Mouse (Mus musculus): ENCODE measurements around the gene Chsy1. TPM values are rescaled to one million over a fixed set of nuclear protein-coding genes. Genes with fewer than 3 reads are reported as not detected.

The Chsy1 gene
- polyA plus RNA-seq, 1 experiment: 6.4 TPM

- Histone ChIP-seq H3K36me3 (ENCODE audit: control insufficient read depth, insufficient read depth, low read length) (no peaks in the 10 kb centered on the region), H3K4me3 (ENCODE audit: insufficient read depth, low read depth, low read length) (no peak overlapping the region), H3K4me1 (ENCODE audit: control insufficient read depth, insufficient read depth, low read length) (no peaks in the 10 kb centered on the region), H3K27me3 (replicated peaks; ENCODE audit: control insufficient read depth, insufficient read depth, low read length) (no peaks in the 10 kb centered on the region), H3K27ac (ENCODE audit: insufficient read depth, low read depth, low read length) (no peak overlapping the region)
- 35% methylated on average over 4 of the region's 4 CpGs for WGBS
- TF ChIP-seq CTCF (conservative IDR thresholded peaks at IDR 0.05; ENCODE audit: insufficient read depth, insufficient read length, low read depth, low read length) (no peak), POLR2A (IDR thresholded peaks at IDR 0.05; ENCODE audit: low read depth, low read length) (no peak)
- DNase-seq: no peak
Measured at GRCm38 (mm10) chr7:66138301-66138700, 29.0 kb downstream of the Chsy1 start.

GRCm38 (mm10) chr7:66138878-66139277, 29.6 kb downstream of the Chsy1 start:
- no peak for TF ChIP-seq CTCF (conservative IDR thresholded peaks at IDR 0.05; ENCODE audit: insufficient read depth, insufficient read length, low read depth, low read length)
- no peak for TF ChIP-seq POLR2A (IDR thresholded peaks at IDR 0.05; ENCODE audit: low read depth, low read length)
- H3K36me3 ChIP-seq (ENCODE audit: control insufficient read depth, insufficient read depth, low read length): no peaks in the 10 kb centered on the region
- H3K27me3 ChIP-seq (replicated peaks; ENCODE audit: control insufficient read depth, insufficient read depth, low read length): no peaks in the 10 kb centered on the region
- no peak for DNase-seq
- H3K4me1 ChIP-seq (ENCODE audit: control insufficient read depth, insufficient read depth, low read length): no peaks in the 10 kb centered on the region
- no peak overlapping the region for H3K27ac ChIP-seq (ENCODE audit: insufficient read depth, low read depth, low read length)
- H3K4me3 ChIP-seq (ENCODE audit: insufficient read depth, low read depth, low read length): no peak overlapping the region
- 77% methylated on average over 5 of the region's 5 CpGs for WGBS

DNA sequence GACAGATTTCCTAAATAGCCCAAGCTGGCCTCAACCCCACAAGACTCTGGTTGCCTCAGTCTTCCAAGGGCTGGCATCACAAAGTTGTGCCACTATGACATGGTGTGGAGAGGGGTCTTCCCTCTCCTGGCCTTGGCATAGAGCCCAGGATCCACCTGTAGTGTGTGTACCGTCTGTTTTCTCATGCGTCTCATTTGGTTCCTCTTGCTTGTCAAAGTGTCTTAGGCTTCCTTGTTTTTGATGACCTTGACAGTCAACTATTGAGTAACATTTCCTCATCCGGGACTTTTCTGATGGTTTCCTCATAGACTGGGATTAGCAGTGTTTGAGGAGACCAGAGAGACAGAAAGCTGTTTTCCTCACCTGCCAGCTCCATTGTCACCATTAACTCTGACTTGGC, 30.8 kb downstream of the Chsy1 start:
- no peak overlapping the region for H3K27ac ChIP-seq (ENCODE audit: insufficient read depth, low read depth, low read length)
- H3K36me3 ChIP-seq (ENCODE audit: control insufficient read depth, insufficient read depth, low read length): no peaks in the 10 kb centered on the region
- no peaks in the 10 kb centered on the region for H3K4me1 ChIP-seq (ENCODE audit: control insufficient read depth, insufficient read depth, low read length)
- H3K4me3 ChIP-seq (ENCODE audit: insufficient read depth, low read depth, low read length): no peak overlapping the region
- H3K27me3 ChIP-seq (replicated peaks; ENCODE audit: control insufficient read depth, insufficient read depth, low read length): no peaks in the 10 kb centered on the region
- no peak for TF ChIP-seq CTCF (conservative IDR thresholded peaks at IDR 0.05; ENCODE audit: insufficient read depth, insufficient read length, low read depth, low read length)
- no peak for TF ChIP-seq POLR2A (IDR thresholded peaks at IDR 0.05; ENCODE audit: low read depth, low read length)
- no peak for DNase-seq
- WGBS: 47% methylated on average over 3 of the region's 3 CpGs

- TF ChIP-seq CTCF (conservative IDR thresholded peaks at IDR 0.05; ENCODE audit: insufficient read depth, insufficient read length, low read depth, low read length) (no peak), POLR2A (IDR thresholded peaks at IDR 0.05; ENCODE audit: low read depth, low read length) (no peak)
- H3K27ac ChIP-seq (ENCODE audit: insufficient read depth, low read depth, low read length): no peak overlapping the region
- no peak overlapping the region for H3K4me3 ChIP-seq (ENCODE audit: insufficient read depth, low read depth, low read length)
- H3K4me1 ChIP-seq (ENCODE audit: control insufficient read depth, insufficient read depth, low read length): no peaks in the 10 kb centered on the region
- H3K27me3 ChIP-seq (replicated peaks; ENCODE audit: control insufficient read depth, insufficient read depth, low read length): no peaks in the 10 kb centered on the region
- DNase-seq: no peak
- WGBS: 62% methylated on average over 4 of the region's 4 CpGs
- H3K36me3 ChIP-seq (ENCODE audit: control insufficient read depth, insufficient read depth, low read length): no peaks in the 10 kb centered on the region
Measured at GRCm38 (mm10) chr7:66140923-66141570, 31.7 kb downstream of the Chsy1 start.

DNA sequence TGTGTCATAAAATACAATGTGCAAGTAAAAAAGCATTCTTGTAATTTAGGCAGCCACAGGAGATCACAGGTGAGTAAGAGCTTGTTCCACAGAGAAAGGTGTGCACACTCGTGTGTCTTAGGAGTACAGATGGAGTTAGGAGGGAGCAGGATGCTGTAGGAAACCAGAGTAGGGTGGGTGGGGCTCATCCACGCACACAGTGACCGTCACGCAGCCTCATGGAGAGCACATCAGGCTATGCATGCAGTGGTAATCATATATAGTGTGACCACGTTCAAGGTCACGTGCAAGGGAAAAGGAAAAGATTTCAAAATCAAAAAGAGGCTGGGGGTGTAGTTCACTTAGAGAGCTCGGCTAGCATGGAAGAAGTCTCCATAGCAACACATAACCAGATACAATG, 33.2 kb downstream of the Chsy1 start:
- TF ChIP-seq POLR2A (IDR thresholded peaks at IDR 0.05; ENCODE audit: low read depth, low read length) (no peak), CTCF (conservative IDR thresholded peaks at IDR 0.05; ENCODE audit: insufficient read depth, insufficient read length, low read depth, low read length) (no peak)
- 86% methylated on average over 7 of the region's 7 CpGs for WGBS

DNA sequence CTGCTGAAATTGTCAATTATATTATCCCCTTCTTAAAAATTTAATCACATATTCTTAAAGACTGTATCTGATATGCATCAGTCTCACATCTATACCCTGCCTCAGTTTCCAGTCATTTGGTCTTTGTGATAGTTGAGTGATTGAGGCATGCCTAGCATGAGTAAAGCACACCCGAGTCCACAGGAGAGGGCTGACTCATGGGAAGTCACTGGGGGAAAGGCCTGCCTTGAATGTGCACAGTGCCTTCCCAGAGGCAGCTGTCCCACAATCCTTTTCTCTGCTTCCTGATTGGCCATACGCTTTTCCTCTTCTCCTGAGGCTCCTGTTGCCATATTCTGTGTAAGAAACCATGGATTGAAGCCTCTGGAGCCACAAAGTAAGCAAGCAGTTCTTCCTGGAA, 35.2 kb downstream of the Chsy1 start:
- Histone ChIP-seq H3K36me3 (ENCODE audit: control insufficient read depth, insufficient read depth, low read length) (no peaks in the 10 kb centered on the region), H3K4me3 (ENCODE audit: insufficient read depth, low read depth, low read length) (no peak overlapping the region), H3K27me3 (replicated peaks; ENCODE audit: control insufficient read depth, insufficient read depth, low read length) (no peaks in the 10 kb centered on the region), H3K27ac (ENCODE audit: insufficient read depth, low read depth, low read length) (no peak overlapping the region), H3K4me1 (ENCODE audit: control insufficient read depth, insufficient read depth, low read length) (no peaks in the 10 kb centered on the region)
- TF ChIP-seq POLR2A (IDR thresholded peaks at IDR 0.05; ENCODE audit: low read depth, low read length) (no peak), CTCF (conservative IDR thresholded peaks at IDR 0.05; ENCODE audit: insufficient read depth, insufficient read length, low read depth, low read length) (no peak)
- DNase-seq: no peak
- WGBS: 87% methylated on average over 2 of the region's 2 CpGs

More for the DNA sequence above, 33.2 kb downstream of the Chsy1 start:
- no peaks in the 10 kb centered on the region for H3K36me3 ChIP-seq (ENCODE audit: control insufficient read depth, insufficient read depth, low read length)
- DNase-seq: no peak
- H3K4me1 ChIP-seq (ENCODE audit: control insufficient read depth, insufficient read depth, low read length): no peaks in the 10 kb centered on the region
- H3K27ac ChIP-seq (ENCODE audit: insufficient read depth, low read depth, low read length): no peak overlapping the region
- no peaks in the 10 kb centered on the region for H3K27me3 ChIP-seq (replicated peaks; ENCODE audit: control insufficient read depth, insufficient read depth, low read length)
- H3K4me3 ChIP-seq (ENCODE audit: insufficient read depth, low read depth, low read length): no peak overlapping the region

GRCm38 (mm10) chr7:66147156-66147555, 37.8 kb downstream of the Chsy1 start:
- DNase-seq: no peak
- H3K27me3 ChIP-seq (replicated peaks; ENCODE audit: control insufficient read depth, insufficient read depth, low read length): no peaks in the 10 kb centered on the region
- TF ChIP-seq POLR2A (IDR thresholded peaks at IDR 0.05; ENCODE audit: low read depth, low read length) (no peak), CTCF (conservative IDR thresholded peaks at IDR 0.05; ENCODE audit: insufficient read depth, insufficient read length, low read depth, low read length) (no peak)
- no peaks in the 10 kb centered on the region; the same call in 1 of the 2 replicates for H3K4me1 ChIP-seq (ENCODE audit: control insufficient read depth, insufficient read depth, low read length)
- 100% methylated on average over 1 of the region's 1 CpGs for WGBS
- H3K4me3 ChIP-seq (ENCODE audit: insufficient read depth, low read depth, low read length): no peak overlapping the region
- no peak overlapping the region for H3K27ac ChIP-seq (ENCODE audit: insufficient read depth, low read depth, low read length)
- no peaks in the 10 kb centered on the region for H3K36me3 ChIP-seq (ENCODE audit: control insufficient read depth, insufficient read depth, low read length)

All from kidney, adult 2 months (tissue).